Mouse (Mus musculus): Measurements from ENCODE around the gene Fkbp2. TPM values are rescaled to one million over a fixed set of nuclear protein-coding genes. Genes with fewer than 3 reads are reported as not detected.

Fkbp2 gene
- polyA plus RNA-seq (2021; fragmentation: Nextera tagmentation) = 326 and 333 TPM in 2 replicates
- long read RNA-seq, experiment 1, transcript Fkbp2-201 (6 exons, 642 nt) = minor isoform, 7 of 40 reads
- long read RNA-seq, experiment 1, transcript Fkbp2-202 (6 exons, 664 nt) = major isoform, 16 of 40 reads
- long read RNA-seq, experiment 1, partial matches to known transcripts = 10 of 40 reads
- long read RNA-seq, experiment 1, other reads (novel, unspliced or antisense) = 5 of 40 reads
- long read RNA-seq, experiment 2, transcript Fkbp2-202 (6 exons, 664 nt) = major isoform, 145 of 240 reads
- long read RNA-seq, experiment 2, transcript Fkbp2-201 (6 exons, 642 nt) = minor isoform, 23 of 240 reads
- long read RNA-seq, experiment 2, partial matches to known transcripts = 38 of 240 reads
- long read RNA-seq, experiment 2, other reads (novel, unspliced or antisense) = 32 of 240 reads

DNA sequence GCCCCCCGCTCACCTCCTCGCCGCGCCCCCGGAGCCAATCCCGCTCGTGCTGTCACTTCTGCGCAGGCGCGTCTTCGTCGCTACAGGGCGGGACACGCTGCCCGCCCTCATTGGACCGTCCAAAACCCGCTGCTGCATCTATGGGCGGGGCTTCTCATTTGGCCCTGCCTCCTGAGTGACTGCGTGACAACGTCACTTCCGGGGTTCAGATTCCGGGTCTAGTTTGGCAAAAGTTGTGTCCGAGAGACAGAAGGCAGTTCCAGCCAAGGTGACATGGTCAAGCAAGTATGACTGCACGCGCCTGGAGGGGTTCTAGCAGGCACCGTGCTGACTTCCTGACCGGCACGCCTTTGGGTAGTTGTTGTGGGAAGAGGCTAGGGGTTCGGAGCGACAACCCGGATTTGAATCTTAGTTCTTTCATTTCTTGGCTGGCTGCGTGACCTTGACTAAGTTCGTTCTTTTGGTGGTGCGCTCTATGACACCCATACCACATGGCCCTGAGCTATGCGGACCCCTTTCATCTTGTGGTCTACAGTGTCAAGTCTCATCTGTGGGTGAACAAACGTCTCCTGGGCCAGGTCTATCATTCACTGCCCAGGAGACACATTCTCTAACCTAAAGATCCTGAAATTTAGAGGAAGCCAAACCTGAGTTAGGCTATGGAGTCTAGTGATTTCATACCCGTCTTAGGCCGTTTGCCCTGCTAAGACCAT is at the start of gene Fkbp2:
Fkbp2 (minus strand) TSS at position 121 of the 713 bp plus-strand sequence.

DNA sequence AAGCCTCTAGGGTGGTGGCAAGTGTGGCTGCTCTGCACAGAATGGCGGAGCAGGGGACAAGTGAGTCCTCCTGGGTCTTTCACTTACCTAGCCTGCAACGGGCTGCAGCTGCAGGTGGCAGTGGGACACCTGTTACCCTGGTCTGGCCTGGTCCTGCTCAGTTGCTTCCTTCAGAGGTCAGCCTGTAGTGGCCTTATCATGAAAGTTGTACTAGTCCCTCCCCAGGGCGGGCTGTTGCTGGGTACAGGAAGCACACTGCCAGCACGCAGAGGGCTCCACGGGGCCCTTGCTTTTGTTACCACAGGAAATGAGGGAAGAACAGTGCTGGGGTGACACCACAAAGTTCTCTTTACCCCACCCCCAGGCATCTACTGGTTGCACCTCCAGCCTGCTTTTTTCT is 38.9 kb upstream of the Fkbp2 start, which contains the start of gene Fermt3:
Fermt3 (minus strand) TSS at position 279 of the 400 bp plus-strand sequence.

GRCm38 (mm10) chr19:6996006-6996405 is 15.7 kb upstream of the Fkbp2 start, which contains the start of the genes Nudt22 and Trpt1:
Nudt22 (minus strand) TSS chr19:6996117.
Trpt1 (plus strand) TSS chr19:6996131.

DNA sequence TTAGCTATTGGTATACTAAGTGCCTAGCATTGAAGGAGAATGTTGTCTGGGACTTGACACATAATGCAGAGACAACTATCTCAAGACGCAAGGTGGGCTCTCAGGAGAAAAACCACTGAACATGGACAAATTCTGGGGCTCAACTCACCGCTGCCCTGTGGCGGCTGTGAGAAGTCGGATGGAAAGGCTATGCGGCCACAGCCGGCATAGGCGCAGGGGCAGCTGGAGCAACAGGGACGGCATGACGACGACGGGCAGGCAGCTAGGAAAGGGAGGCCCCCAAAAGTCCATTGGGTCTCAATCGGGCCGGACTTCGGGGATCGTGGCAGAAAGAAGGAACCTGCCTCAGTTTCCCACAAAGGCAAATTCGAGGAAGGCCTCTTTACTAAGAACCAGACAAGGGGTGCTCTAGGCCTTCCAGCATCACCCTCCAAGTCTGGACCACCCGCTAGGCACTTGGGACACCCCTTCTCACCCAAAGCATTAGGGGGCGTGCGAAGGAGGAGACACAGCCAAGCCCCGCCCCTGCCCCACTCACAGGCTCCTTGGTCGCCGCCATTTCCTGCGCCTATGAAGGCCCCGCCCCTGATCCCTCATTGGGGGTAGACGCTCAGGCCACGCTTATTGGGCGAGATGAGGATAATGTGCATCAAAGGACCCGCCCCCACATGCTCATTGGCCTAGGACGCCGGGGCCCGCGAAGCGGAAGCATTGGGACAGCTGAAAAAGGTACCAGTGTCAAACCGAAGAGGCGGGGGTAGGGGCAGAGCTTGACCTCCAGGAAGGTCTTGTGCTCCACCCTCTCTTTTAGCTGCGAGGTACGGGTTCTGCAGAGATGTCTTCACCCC is 11.9 kb upstream of the Fkbp2 start, which contains the start of gene Dnajc4:
Dnajc4 (minus strand) TSS at position 562 of the 848 bp plus-strand sequence.

GRCm38 (mm10) chr19:6987061-6987903 is 7.0 kb upstream of the Fkbp2 start, which contains the start of gene Vegfb:
Vegfb (minus strand) TSS chr19:6987651.

GRCm38 (mm10) chr19:6975537-6976521 is 4.5 kb downstream of the Fkbp2 start, which contains the start of gene Plcb3:
Plcb3 (minus strand) TSS chr19:6976470.

DNA sequence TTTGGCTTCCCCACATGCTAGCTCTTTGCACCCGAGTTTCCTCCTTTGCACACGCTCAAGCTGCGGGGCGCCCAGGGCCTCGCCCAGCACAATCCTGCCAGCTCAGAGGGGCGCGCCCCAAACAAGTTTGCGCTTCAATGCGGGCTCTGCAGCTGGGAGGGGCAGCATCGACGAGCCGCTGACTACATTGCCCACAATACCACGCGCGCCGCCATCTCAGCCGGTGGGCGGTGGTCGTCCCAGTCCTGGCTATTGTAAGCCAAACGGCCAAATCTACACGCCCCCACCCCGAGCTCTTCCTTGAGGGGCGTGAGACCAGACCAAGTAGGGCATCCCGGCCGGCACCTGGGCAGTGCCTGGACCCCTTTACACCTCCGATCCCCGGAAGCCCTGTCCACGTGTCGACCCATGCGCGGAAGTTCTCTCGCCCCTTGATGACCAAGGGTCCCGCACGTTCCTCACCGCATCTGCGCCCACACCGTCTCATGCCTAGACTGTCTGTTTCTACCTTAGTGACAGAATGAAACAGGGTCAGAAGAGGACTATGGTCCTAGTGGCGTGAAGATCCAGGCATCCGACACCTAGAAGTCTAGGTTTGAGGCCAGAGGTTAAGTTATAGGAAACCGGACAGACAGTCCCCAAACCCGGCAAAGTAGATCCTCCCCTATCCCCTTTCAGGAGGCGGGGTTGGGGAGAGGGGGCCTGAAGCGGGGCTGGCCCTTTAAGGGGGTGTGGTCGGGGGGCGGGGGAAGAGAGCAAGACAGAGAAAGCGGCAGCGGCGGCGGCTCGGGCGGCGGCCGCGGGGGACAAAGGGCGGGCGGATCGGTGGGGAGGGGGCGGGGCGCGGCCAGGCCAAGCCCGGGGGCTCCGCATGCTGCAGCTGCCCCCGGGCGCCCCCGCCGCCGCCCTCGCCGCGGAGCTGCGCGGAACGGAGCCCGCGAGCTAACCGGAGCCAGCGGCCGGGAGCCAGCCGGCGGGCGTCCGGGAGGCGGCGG is 5.8 kb downstream of the Fkbp2 start, which contains the start of gene Ppp1r14b:
Ppp1r14b (plus strand) TSS at position 758 of the 995 bp plus-strand sequence.

GRCm38 (mm10) chr19:6942249-6942691 is 38.0 kb downstream of the Fkbp2 start, which contains the start of gene Gpr137:
Gpr137 (minus strand) TSS chr19:6942480.

GRCm38 (mm10) chr19:6941372-6942248 is 38.7 kb downstream of the Fkbp2 start, which contains the start of gene Bad:
Bad (plus strand) TSS chr19:6941861.

GRCm38 (mm10) chr19:6934195-6934977 is 45.9 kb downstream of the Fkbp2 start, which contains the start of gene Kcnk4:
Kcnk4 (minus strand) TSS chr19:6934515.

Other genes starting within 250 kb of the Fkbp2 start
- gene Rps6ka4, start 139.9 kb downstream of the Fkbp2 start, polyA plus RNA-seq (2021; fragmentation: Nextera tagmentation) = 29.2 and 33.4 TPM in 2 replicates
- 0.15 and 0.80 TPM in 2 replicates for gene Ccdc88b, start 122.3 kb downstream of the Fkbp2 start, polyA plus RNA-seq (2021; fragmentation: Nextera tagmentation)
- 130 and 131 TPM in 2 replicates for gene Trmt112, start 70.8 kb downstream of the Fkbp2 start, polyA plus RNA-seq (2021; fragmentation: Nextera tagmentation)
- gene Prdx5, start 70.4 kb downstream of the Fkbp2 start, polyA plus RNA-seq (2021; fragmentation: Nextera tagmentation) = 727 and 767 TPM in 2 replicates
- gene Esrra, start 58.7 kb downstream of the Fkbp2 start, polyA plus RNA-seq (2021; fragmentation: Nextera tagmentation) = 4.4 and 13.7 TPM in 2 replicates
- 7.9 and 8.4 TPM in 2 replicates for gene Catsperz, start 55.1 kb downstream of the Fkbp2 start, polyA plus RNA-seq (2021; fragmentation: Nextera tagmentation)
- 22.0 and 22.1 TPM in 2 replicates for gene Kcnk4, start 46.0 kb downstream of the Fkbp2 start, polyA plus RNA-seq (2021; fragmentation: Nextera tagmentation)
- 53.8 and 57.4 TPM in 2 replicates for gene Bad, start 38.6 kb downstream of the Fkbp2 start, polyA plus RNA-seq (2021; fragmentation: Nextera tagmentation)
- 24.4 and 24.9 TPM in 2 replicates for gene Gpr137, start 38.0 kb downstream of the Fkbp2 start, polyA plus RNA-seq (2021; fragmentation: Nextera tagmentation)
- 13.6 and 46.9 TPM in 2 replicates for gene Ppp1r14b, start 5.5 kb downstream of the Fkbp2 start, polyA plus RNA-seq (2021; fragmentation: Nextera tagmentation)
- gene Plcb3, start 4.0 kb downstream of the Fkbp2 start, polyA plus RNA-seq (2021; fragmentation: Nextera tagmentation) = 8.0 and 8.2 TPM in 2 replicates
- 77.5 and 150 TPM in 2 replicates for gene Vegfb, start 7.2 kb upstream of the Fkbp2 start, polyA plus RNA-seq (2021; fragmentation: Nextera tagmentation)
- gene Dnajc4, start 12.1 kb upstream of the Fkbp2 start, polyA plus RNA-seq (2021; fragmentation: Nextera tagmentation) = 24.3 and 28.0 TPM in 2 replicates
- 15.8 and 19.0 TPM in 2 replicates for gene Nudt22, start 15.6 kb upstream of the Fkbp2 start, polyA plus RNA-seq (2021; fragmentation: Nextera tagmentation)
- gene Trpt1, start 15.6 kb upstream of the Fkbp2 start, polyA plus RNA-seq (2021; fragmentation: Nextera tagmentation) = 22.6 and 27.5 TPM in 2 replicates
- 2.9 and 4.8 TPM in 2 replicates for gene Fermt3, start 39.0 kb upstream of the Fkbp2 start, polyA plus RNA-seq (2021; fragmentation: Nextera tagmentation)
- 109 and 125 TPM in 2 replicates for gene Stip1, start 59.5 kb upstream of the Fkbp2 start, polyA plus RNA-seq (2021; fragmentation: Nextera tagmentation)
- 1.6 and 22.1 TPM in 2 replicates for gene Macrod1, start 76.3 kb upstream of the Fkbp2 start, polyA plus RNA-seq (2021; fragmentation: Nextera tagmentation)
- gene Flrt1, start 125.2 kb upstream of the Fkbp2 start, polyA plus RNA-seq (2021; fragmentation: Nextera tagmentation) = 5.4 and 6.6 TPM in 2 replicates
- gene Otub1, start 225.8 kb upstream of the Fkbp2 start, polyA plus RNA-seq (2021; fragmentation: Nextera tagmentation) = 674 and 694 TPM in 2 replicates
- 7,187 and 8,116 TPM in 2 replicates for gene Cox8a, start 237.1 kb upstream of the Fkbp2 start, polyA plus RNA-seq (2021; fragmentation: Nextera tagmentation)

All from left cerebral cortex, adult 6 months (tissue).